Mouse (Mus musculus) lung, postnatal 0 days (tissue): Measurements from ENCODE around the gene Dgcr2. TPM values are rescaled to one million over a fixed set of nuclear protein-coding genes. Genes with fewer than 3 reads are reported as not detected.

Experiments used
- ATAC-seq: fragments of 200-750 bp; cut with Nextera tagmentation; 2 replicates; pipeline ENCODE4 v1.8.0; 2017; ENCODE audit warnings: moderate library complexity
- DNase-seq: peaks from one replicate; pipeline ENCODE4 v3.0.0-alpha.2; 2016; ENCODE audit warnings: low spot score
- H3K27ac ChIP-seq: fragments of 300-500 bp; sonication (generic); 2 replicates; pipeline ENCODE4 v1.5.1; 2014; ENCODE audit warnings: antibody characterized with exemption, mild to moderate bottlenecking, low read length, mixed read lengths
- H3K27me3 ChIP-seq: fragments of 300-500 bp; sonication (generic); replicated peaks from 2 replicates; pipeline ENCODE4 v1.6.1; 2014; ENCODE audit warnings: low read length, mixed read lengths; ENCODE audit not compliant: insufficient read depth
- H3K36me3 ChIP-seq: fragments of 300-500 bp; sonication (generic); 2 replicates; pipeline ENCODE4 v1.6.1; 2014; ENCODE audit warnings: low read length, mixed read lengths; ENCODE audit not compliant: insufficient read depth
- H3K4me1 ChIP-seq: fragments of 300-500 bp; sonication (generic); 2 replicates; pipeline ENCODE4 v1.6.1; 2014; ENCODE audit warnings: antibody characterized with exemption, low read depth, low read length, mixed read lengths; ENCODE audit not compliant: insufficient read depth
- H3K4me2 ChIP-seq: fragments of 300-500 bp; sonication (generic); replicated peaks from 2 replicates; pipeline ENCODE4 v1.6.1; 2014; ENCODE audit warnings: low read depth, mild to moderate bottlenecking, low read length, moderate library complexity, mixed read lengths
- H3K4me3 ChIP-seq: fragments of 300-500 bp; sonication (generic); 2 replicates; pipeline ENCODE4 v1.5.1; 2014; ENCODE audit warnings: low read depth, low read length
- H3K9ac ChIP-seq: fragments of 300-500 bp; sonication (generic); replicated peaks from 2 replicates; pipeline ENCODE4 v1.6.1; 2014; ENCODE audit warnings: low read depth, mild to moderate bottlenecking
- H3K9me3 ChIP-seq: fragments of 300-500 bp; sonication (generic); 2 replicates; pipeline ENCODE4 v1.6.1; 2016; ENCODE audit warnings: low read length, mixed read lengths
- CTCF ChIP-seq: IDR thresholded peaks from 2 replicates; pipeline ENCODE4 v1.5.1; 2016; ENCODE audit warnings: antibody characterized with exemption, mild to moderate bottlenecking
- EP300 ChIP-seq: IDR thresholded peaks from 2 replicates; pipeline ENCODE4 v1.6.1; 2016; ENCODE audit warnings: antibody characterized with exemption, mild to moderate bottlenecking, control low read depth
- WGBS: fragments of 180-500 bp; shearing (Covaris S2); extraction: QIAGEN DNeasy Blood & Tissue Kit; methylation state at CpG from one replicate; pipeline ENCODE4 v1.1.7; 2014; 5-methylcytosine and 5-hydroxymethylcytosine counted together
- polyA plus RNA-seq: library from polyadenylated mRNA; unstranded; fragments of >200 nt; fragmentation: Nextera tagmentation; extraction: Ambion mirVana; gene quantifications from 2 replicates; pipeline ENCODE4 v1.2.1, GENCODE M21; 2015

Gene Dgcr2
- polyA plus RNA-seq, 1 experiment from 2014 or later = 47.3 TPM

- TF ChIP-seq EP300 = no peak
- no peak; the same call in 1 of the 2 replicates for TF ChIP-seq CTCF
- Histone ChIP-seq H3K27me3 (no peaks in the 10 kb centered on the region), H3K4me2 (peak overlapping the region; percentile 66), H3K9ac (peak overlapping the region; percentile 92), H3K36me3 (no peaks in the 10 kb centered on the region), H3K27ac (peak overlapping the region; percentile 97), H3K4me1 (peaks cover 20% of the 10 kb centered on the region), H3K9me3 (no peaks in the 10 kb centered on the region), H3K4me3 (peak overlapping the region; percentile 94)
- ATAC-seq (peak; percentile 63), DNase-seq (peak; percentile 79)
- WGBS = under 1% methylated on average over 28 of the region's 44 CpGs
These were observed 7.3 kb downstream of the Dgcr2 start for GRCm38 (mm10) chr16:17890917-17891566.

- TF ChIP-seq CTCF (no peak), EP300 (no peak)
- Histone ChIP-seq H3K9me3 (no peaks in the 10 kb centered on the region), H3K27me3 (no peaks in the 10 kb centered on the region), H3K36me3 (no peaks in the 10 kb centered on the region), H3K4me3 (peak overlapping the region; percentile 94), H3K4me1 (peaks cover 20% of the 10 kb centered on the region), H3K4me2 (peak overlapping the region; percentile 66), H3K27ac (0 out of 2 replicates have a peak overlapping the region, but pooled peaks have one; percentile 97), H3K9ac (peak overlapping the region; percentile 92)
- 26% methylated on average over 2 of the region's 2 CpGs for WGBS
- no peak for ATAC-seq
- no peak for DNase-seq
These were observed 8.0 kb downstream of the Dgcr2 start for GRCm38 (mm10) chr16:17890342-17890727.

- no peak overlapping the region for H3K27ac ChIP-seq
- peaks cover 20% of the 10 kb centered on the region for H3K4me1 ChIP-seq
- no peak overlapping the region for H3K4me3 ChIP-seq
- DNase-seq (no peak), ATAC-seq (no peak)
- H3K36me3 ChIP-seq = no peaks in the 10 kb centered on the region
- H3K27me3 ChIP-seq = no peaks in the 10 kb centered on the region
- H3K9ac ChIP-seq = 0 out of 2 replicates have a peak overlapping the region, but pooled peaks have one; percentile 92
- no peak for TF ChIP-seq EP300
- no peak for TF ChIP-seq CTCF
- H3K4me2 ChIP-seq = peak overlapping the region; percentile 66
- WGBS = 72% methylated on average over 6 of the region's 6 CpGs
- H3K9me3 ChIP-seq = no peaks in the 10 kb centered on the region
These were observed 8.5 kb downstream of the Dgcr2 start for GRCm38 (mm10) chr16:17889689-17890341.

GRCm38 (mm10) chr16:17884116-17884515 is 14.2 kb downstream of the Dgcr2 start:
- Histone ChIP-seq H3K27me3 (no peaks in the 10 kb centered on the region), H3K9me3 (no peaks in the 10 kb centered on the region), H3K4me3 (no peak overlapping the region), H3K27ac (no peak overlapping the region), H3K36me3 (no peaks in the 10 kb centered on the region), H3K4me1 (no peaks in the 10 kb centered on the region; the same call in 1 of the 2 replicates), H3K9ac (no peak overlapping the region), H3K4me2 (no peak overlapping the region)
- DNase-seq (no peak), ATAC-seq (no peak)
- TF ChIP-seq CTCF = no peak
- no peak for TF ChIP-seq EP300
- 59% methylated on average over 6 of the region's 6 CpGs for WGBS

GRCm38 (mm10) chr16:17882196-17882595 is 16.2 kb downstream of the Dgcr2 start:
- H3K4me1 ChIP-seq = no peaks in the 10 kb centered on the region; the same call in 1 of the 2 replicates
- H3K9me3 ChIP-seq = no peaks in the 10 kb centered on the region
- DNase-seq = peak; percentile 20
- H3K27me3 ChIP-seq = no peaks in the 10 kb centered on the region
- no peak overlapping the region for H3K4me2 ChIP-seq
- no peak overlapping the region for H3K4me3 ChIP-seq
- H3K27ac ChIP-seq = no peak overlapping the region
- no peaks in the 10 kb centered on the region for H3K36me3 ChIP-seq
- H3K9ac ChIP-seq = no peak overlapping the region
- no peak for TF ChIP-seq CTCF
- no peak for TF ChIP-seq EP300
- no peak; the same call in 1 of the 2 replicates for ATAC-seq

- TF ChIP-seq CTCF (no peak), EP300 (no peak)
- no peaks in the 10 kb centered on the region for H3K9me3 ChIP-seq
- H3K4me2 ChIP-seq = no peak overlapping the region
- no peak overlapping the region for H3K4me3 ChIP-seq
- H3K9ac ChIP-seq = no peak overlapping the region
- peaks cover 5% of the 10 kb centered on the region; the same call in 1 of the 2 replicates for H3K4me1 ChIP-seq
- no peak for DNase-seq
- H3K27me3 ChIP-seq = no peaks in the 10 kb centered on the region
- no peak for ATAC-seq
- H3K27ac ChIP-seq = no peak overlapping the region
- 84% methylated on average over 4 of the region's 4 CpGs for WGBS
- no peaks in the 10 kb centered on the region for H3K36me3 ChIP-seq
These were observed 18.8 kb downstream of the Dgcr2 start for GRCm38 (mm10) chr16:17879571-17879970.
